Mouse (Mus musculus): ENCODE measurements around the gene 1700102P08Rik. TPM values are rescaled to one million over a fixed set of nuclear protein-coding genes. Genes with fewer than 3 reads are reported as not detected.

The 1700102P08Rik gene
- polyA plus RNA-seq, 1 experiment from 2014 or later, result 0.66 TPM

- Histone ChIP-seq H3K9ac (ENCODE audit: low read depth, low read length) (peak overlapping the region; percentile 95), H3K9me3 (replicated peaks; ENCODE audit: control insufficient read depth, low read length) (no peaks in the 10 kb centered on the region), H3K36me3 (ENCODE audit: control insufficient read depth, insufficient read depth, low read length) (peaks cover 14% of the 10 kb centered on the region), H3K27me3 (ENCODE audit: control insufficient read depth, insufficient read depth, low read length) (no peaks in the 10 kb centered on the region), H3K27ac (ENCODE audit: low read depth, low read length) (peak overlapping the region; percentile 94), H3K4me1 (ENCODE audit: control insufficient read depth, insufficient read depth, low read length) (peaks cover 16% of the 10 kb centered on the region), H3K4me2 (peak overlapping the region; percentile 94), H3K4me3 (ENCODE audit: low read depth, low read length) (peak overlapping the region; percentile 95)
- ATAC-seq (replicated peaks; ENCODE audit: insufficient number of reproducible peaks, low FRiP score, low TSS enrichment), result no peak
- 83% methylated on average over 1 of the region's 1 CpGs for WGBS (ENCODE audit: insufficient replicate concordance)
Measured at GRCm38 (mm10) chr9:108459939-108460318, 67.3 kb downstream of the 1700102P08Rik start.

Other genes starting within 250 kb of the 1700102P08Rik start
- 0.58 and 0.77 TPM in 2 replicates for gene Bsn, start 202.4 kb upstream of the 1700102P08Rik start, polyA plus RNA-seq (2014; fragmentation: Nextera tagmentation; extraction: Ambion mirVana)
- 115 and 149 TPM in 2 replicates for gene Dag1, start 128.8 kb upstream of the 1700102P08Rik start, polyA plus RNA-seq (2014; fragmentation: Nextera tagmentation; extraction: Ambion mirVana)
- 25.1 and 26.0 TPM in 2 replicates for gene Nicn1, start 102.4 kb upstream of the 1700102P08Rik start, polyA plus RNA-seq (2014; fragmentation: Nextera tagmentation; extraction: Ambion mirVana)
- gene Amt, start 96.0 kb upstream of the 1700102P08Rik start, polyA plus RNA-seq (2014; fragmentation: Nextera tagmentation; extraction: Ambion mirVana), result 12.9 and 15.3 TPM in 2 replicates
- 252 and 277 TPM in 2 replicates for gene Rhoa, start 86.7 kb upstream of the 1700102P08Rik start, polyA plus RNA-seq (2014; fragmentation: Nextera tagmentation; extraction: Ambion mirVana)
- gene Tcta, start 86.6 kb upstream of the 1700102P08Rik start, polyA plus RNA-seq (2014; fragmentation: Nextera tagmentation; extraction: Ambion mirVana), result 28.5 and 34.7 TPM in 2 replicates
- 1,289 and 1,462 TPM in 2 replicates for gene Gpx1, start 53.9 kb upstream of the 1700102P08Rik start, polyA plus RNA-seq (2014; fragmentation: Nextera tagmentation; extraction: Ambion mirVana)
- 100.0 and 113 TPM in 2 replicates for gene Usp4, start 45.0 kb upstream of the 1700102P08Rik start, polyA plus RNA-seq (2014; fragmentation: Nextera tagmentation; extraction: Ambion mirVana)
- gene Ccdc36, start 35.7 kb downstream of the 1700102P08Rik start, polyA plus RNA-seq (2014; fragmentation: Nextera tagmentation; extraction: Ambion mirVana), result 1.1 and 1.4 TPM in 2 replicates
- not detected in 2 replicates for gene BC048562, start 43.7 kb downstream of the 1700102P08Rik start, polyA plus RNA-seq (2014; fragmentation: Nextera tagmentation; extraction: Ambion mirVana)
- gene Ccdc71, start 67.7 kb downstream of the 1700102P08Rik start, polyA plus RNA-seq (2014; fragmentation: Nextera tagmentation; extraction: Ambion mirVana), result 34.6 and 46.9 TPM in 2 replicates
- gene Klhdc8b, start 68.8 kb downstream of the 1700102P08Rik start, polyA plus RNA-seq (2014; fragmentation: Nextera tagmentation; extraction: Ambion mirVana), result 58.1 and 71.8 TPM in 2 replicates
- 22.7 and 30.4 TPM in 2 replicates for gene Lamb2, start 86.9 kb downstream of the 1700102P08Rik start, polyA plus RNA-seq (2014; fragmentation: Nextera tagmentation; extraction: Ambion mirVana)
- gene Usp19, start 97.8 kb downstream of the 1700102P08Rik start, polyA plus RNA-seq (2014; fragmentation: Nextera tagmentation; extraction: Ambion mirVana), result 48.9 and 57.4 TPM in 2 replicates
- gene Qars, start 114.9 kb downstream of the 1700102P08Rik start, polyA plus RNA-seq (2014; fragmentation: Nextera tagmentation; extraction: Ambion mirVana), result 86.7 and 89.6 TPM in 2 replicates
- gene Qrich1, start 124.0 kb downstream of the 1700102P08Rik start, polyA plus RNA-seq (2014; fragmentation: Nextera tagmentation; extraction: Ambion mirVana), result 103 and 109 TPM in 2 replicates
- 130 TPM in 2 replicates for gene Impdh2, start 167.5 kb downstream of the 1700102P08Rik start, polyA plus RNA-seq (2014; fragmentation: Nextera tagmentation; extraction: Ambion mirVana)
- gene Ndufaf3, start 174.6 kb downstream of the 1700102P08Rik start, polyA plus RNA-seq (2014; fragmentation: Nextera tagmentation; extraction: Ambion mirVana), result 56.6 and 58.9 TPM in 2 replicates
- 85.8 and 88.6 TPM in 2 replicates for gene Dalrd3, start 177.1 kb downstream of the 1700102P08Rik start, polyA plus RNA-seq (2014; fragmentation: Nextera tagmentation; extraction: Ambion mirVana)
- 48.6 and 60.8 TPM in 2 replicates for gene Wdr6, start 185.9 kb downstream of the 1700102P08Rik start, polyA plus RNA-seq (2014; fragmentation: Nextera tagmentation; extraction: Ambion mirVana)
- gene P4htm, start 204.9 kb downstream of the 1700102P08Rik start, polyA plus RNA-seq (2014; fragmentation: Nextera tagmentation; extraction: Ambion mirVana), result 14.7 and 15.0 TPM in 2 replicates